Mouse (Mus musculus) c-Kit-positive CD71-negative TER-119-negative erythroid progenitor cells, embryonic 14.5 days (primary cell): ENCODE measurements at regions not wholly inside any gene's neighbourhood (a gene's known extent, or its start where the extent isn't known, plus 50 kb on each side); places are given as distances from the start of the nearest gene placed in this dataset.

Experiments
- DNase-seq: peaks from one replicate; pipeline ENCODE4 v3.0.0-alpha.2; 2013; ENCODE audit warnings: low read depth

- no peak for DNase-seq
Measured at GRCm38 (mm10) chr3:130978986-130979642, 131.2 kb upstream of the Lef1 start.

- DNase-seq = no peak
Measured at GRCm38 (mm10) chr3:130977921-130978700, 132.2 kb upstream of the Lef1 start.

- no peak for DNase-seq
Measured at GRCm38 (mm10) chr3:130976206-130976605, 134.1 kb upstream of the Lef1 start.

- DNase-seq = no peak
Measured at GRCm38 (mm10) chr3:130975291-130975690, 135.0 kb upstream of the Lef1 start.

GRCm38 (mm10) chr3:130972126-130972525 lies 138.1 kb upstream of the Lef1 start:
- no peak for DNase-seq

- no peak for DNase-seq
Measured at GRCm38 (mm10) chr3:130965275-130965674, 145.0 kb upstream of the Lef1 start.

GRCm38 (mm10) chr3:130964088-130964487 lies 146.2 kb upstream of the Lef1 start:
- no peak for DNase-seq

GRCm38 (mm10) chr3:130963625-130964024 lies 146.6 kb upstream of the Lef1 start:
- no peak for DNase-seq

GRCm38 (mm10) chr3:130962701-130963472 lies 147.4 kb upstream of the Lef1 start:
- DNase-seq = no peak

GRCm38 (mm10) chr3:130962151-130962633 lies 148.1 kb upstream of the Lef1 start:
- DNase-seq = no peak

GRCm38 (mm10) chr3:130961704-130962103 lies 148.6 kb upstream of the Lef1 start:
- DNase-seq = no peak

- no peak for DNase-seq
Measured at GRCm38 (mm10) chr3:130955958-130956357, 154.3 kb upstream of the Lef1 start.

GRCm38 (mm10) chr3:130951381-130951780 lies 158.9 kb upstream of the Lef1 start:
- no peak for DNase-seq

GRCm38 (mm10) chr3:130950872-130951271 lies 159.4 kb upstream of the Lef1 start:
- no peak for DNase-seq

- no peak for DNase-seq
Measured at GRCm38 (mm10) chr3:130947880-130948279, 162.4 kb upstream of the Lef1 start.

GRCm38 (mm10) chr3:130947277-130947606 lies 163.0 kb upstream of the Lef1 start:
- DNase-seq = no peak

- no peak for DNase-seq
Measured at GRCm38 (mm10) chr3:130946576-130947276, 163.5 kb upstream of the Lef1 start.

- no peak for DNase-seq
Measured at GRCm38 (mm10) chr3:130945861-130946449, 164.3 kb upstream of the Lef1 start.

- no peak for DNase-seq
Measured at GRCm38 (mm10) chr3:130945396-130945795, 164.9 kb upstream of the Lef1 start.

GRCm38 (mm10) chr3:130944241-130944640 lies 166.0 kb upstream of the Lef1 start:
- DNase-seq = no peak

GRCm38 (mm10) chr3:130942947-130943630 lies 167.2 kb upstream of the Lef1 start:
- no peak for DNase-seq
